Comparison of ENCODE assay signal across 15 mouse cellular contexts in the genomic region with DNA sequence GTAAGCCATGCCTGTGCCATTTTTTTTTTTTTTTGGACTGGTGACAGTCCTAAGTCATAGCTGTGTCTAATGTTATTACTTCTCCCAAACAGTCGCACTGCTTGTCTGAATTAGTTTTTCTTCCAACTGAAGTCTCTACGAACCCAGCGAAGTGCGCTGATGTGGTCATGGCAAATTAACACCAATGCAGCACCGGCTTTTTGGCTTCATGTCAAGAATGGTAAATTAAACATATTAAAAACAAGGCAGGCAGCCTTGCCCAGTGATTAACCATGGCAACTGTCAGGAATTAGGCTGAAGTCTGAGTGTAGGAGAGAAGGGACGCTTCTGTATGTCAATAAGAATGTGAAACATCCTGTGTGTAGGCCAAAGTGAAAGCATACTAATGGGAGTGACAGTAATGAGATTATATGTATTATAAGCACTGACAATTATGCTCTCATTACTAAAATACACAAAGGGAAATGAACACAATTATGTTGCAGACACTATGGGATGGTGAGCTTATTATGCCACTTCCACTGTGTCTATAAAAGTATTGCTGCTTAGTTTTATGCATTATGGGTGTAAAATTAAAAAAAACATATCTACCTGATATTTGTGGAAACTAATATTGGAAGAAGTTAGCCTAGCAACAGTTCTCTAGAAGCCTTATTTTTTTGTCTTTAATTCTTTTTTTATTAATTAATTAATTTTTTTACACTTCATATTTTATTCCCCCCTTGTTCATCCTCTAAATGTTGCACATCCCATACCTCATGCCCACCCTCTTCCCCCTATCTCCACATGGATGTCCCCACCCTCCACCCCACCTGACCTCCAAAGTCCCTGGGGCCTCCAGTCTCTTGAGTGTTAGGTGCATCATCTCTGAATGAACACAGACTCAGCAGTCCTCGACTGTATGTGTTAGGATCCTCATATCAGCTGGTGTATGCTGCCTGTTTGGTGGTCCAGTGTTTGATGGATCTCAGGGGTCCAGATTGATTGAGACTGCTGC.
DNase-seq lines count a peak whose midpoint lies in the region; ATAC-seq lines count a peak whose summit lies in the region.
"Had no signal": no experiment of that assay in that cellular context is flagged by ENCODE, and none has a peak within 500 bp of the region (broad histone marks: within the 10 kb centered on the region; RNA-seq: fewer than 3 reads in every experiment).

No protein-coding gene starts in this region.

- H3K9ac ChIP-seq in hindbrain, embryonic 11.5 days (ENCODE audit: low read depth, low read length) = no peak overlapping the region
- H3K9ac ChIP-seq in midbrain, embryonic 14.5 days (replicated peaks; ENCODE audit: low read length) = no peak overlapping the region
- H3K9ac ChIP-seq: liver, postnatal 0 days had no signal

- H3K27me3 ChIP-seq in hindbrain, embryonic 11.5 days (ENCODE audit: control insufficient read depth, insufficient read depth, low read length) = no peaks in the 10 kb centered on the region
- peaks cover 2% of the 10 kb centered on the region; the same call in 1 of the 2 replicates for H3K27me3 ChIP-seq in midbrain, embryonic 14.5 days (ENCODE audit: control insufficient read depth, insufficient read depth, low read length)

- no peak overlapping the region for H3K4me2 ChIP-seq in hindbrain, embryonic 11.5 days (replicated peaks; ENCODE audit: low read depth, low read length)
- no peak overlapping the region for H3K4me2 ChIP-seq in midbrain, embryonic 14.5 days (ENCODE audit: low read length)

- peak; percentile 91 for ATAC-seq in hindbrain, embryonic 11.5 days (ENCODE audit: low FRiP score)
- ATAC-seq in midbrain, embryonic 14.5 days (ENCODE audit: low FRiP score, low TSS enrichment) = peak; percentile 91
- ATAC-seq: CD4-positive, CD25-positive, alpha-beta regulatory T cell, adult 4 months; liver, postnatal 0 days had no signal

- H3K9me3 ChIP-seq in hindbrain, embryonic 11.5 days (ENCODE audit: control insufficient read depth, low read length) = no peaks in the 10 kb centered on the region
- no peaks in the 10 kb centered on the region for H3K9me3 ChIP-seq in midbrain, embryonic 14.5 days (ENCODE audit: control insufficient read depth, low read length)

- no peaks in the 10 kb centered on the region for H3K36me3 ChIP-seq in hindbrain, embryonic 11.5 days (ENCODE audit: control insufficient read depth, insufficient read depth, low read length)
- no peaks in the 10 kb centered on the region for H3K36me3 ChIP-seq in midbrain, embryonic 14.5 days (ENCODE audit: control insufficient read depth, insufficient read depth, low read length)

- no peaks in the 10 kb centered on the region for H3K4me1 ChIP-seq in hindbrain, embryonic 11.5 days (replicated peaks; ENCODE audit: control insufficient read depth, insufficient read depth, low read length)
- 0 out of 2 replicates have a peak, but pooled peaks cover 4% of the 10 kb centered on the region for H3K4me1 ChIP-seq in midbrain, embryonic 14.5 days (ENCODE audit: control insufficient read depth, insufficient read depth, low read length)

- 34% methylated on average over 7 of the region's 7 CpGs for WGBS in hindbrain, embryonic 11.5 days
- WGBS in midbrain, embryonic 14.5 days = 12% methylated on average over 7 of the region's 7 CpGs

- no peak overlapping the region for H3K27ac ChIP-seq in hindbrain, embryonic 11.5 days (ENCODE audit: low read depth, low read length)
- no peak overlapping the region for H3K27ac ChIP-seq in midbrain, embryonic 14.5 days (replicated peaks; ENCODE audit: low read depth, low read length)
- H3K27ac ChIP-seq: heart, adult 2 months had no signal

- peak; percentile 54 for DNase-seq in MN1 (ENCODE audit: low spot score)
- DNase-seq in embryo, embryonic 10 days (ENCODE audit: low spot score) = peak; percentile 16
- peak; percentile 55 for DNase-seq in hindbrain, embryonic 11.5 days (ENCODE audit: low spot score)
- peak; percentile 86 for DNase-seq in midbrain, embryonic 14.5 days
- no peak for DNase-seq in adrenal gland, postnatal 25 days
- no peak for DNase-seq in heart, postnatal 25 days (ENCODE audit: low spot score)
- no peak for DNase-seq in c-Kit-positive CD71-positive TER-119-positive erythroid progenitor cells, embryonic 14.5 days (ENCODE audit: low spot score)
- DNase-seq in heart, postnatal 14 days = no peak
- DNase-seq: adrenal gland, postnatal 36 days; cerebellum, postnatal 36 days; heart, adult 2 months; liver, postnatal 0 days; right cerebral cortex, adult 18-20 months; thymus, postnatal 36 days had no signal

- intact Hi-C loops in heart, postnatal 25 days (cut with DNase I) = no loop called here
- intact Hi-C loops in heart, postnatal 14 days (cut with DNase I) = no loop called here

- no peak overlapping the region for H3K4me3 ChIP-seq in hindbrain, embryonic 11.5 days (ENCODE audit: low read depth, low read length)
- H3K4me3 ChIP-seq in midbrain, embryonic 14.5 days (replicated peaks; ENCODE audit: low read depth, low read length) = no peak overlapping the region
- H3K4me3 ChIP-seq: heart, adult 2 months had no signal

Comparison
In these comparisons a context has a peak if more than half of its experiments do, and no peak if none do; other contexts are left out.
1. DNase-seq: peak in MN1 (single experiment), embryo, embryonic 10 days (single experiment), hindbrain, embryonic 11.5 days (single experiment) and midbrain, embryonic 14.5 days (single experiment); none in adrenal gland, postnatal 25 days (single experiment), heart, postnatal 25 days (single experiment), c-Kit-positive CD71-positive TER-119-positive erythroid progenitor cells, embryonic 14.5 days (single experiment) and heart, postnatal 14 days (0 of 2).